ENCODE assay signal across 18 mouse cellular contexts in genomic region chr6:125168086-125168485, GRCm38 (mm10). TPM values are rescaled to one million over a fixed set of nuclear protein-coding genes. Genes with fewer than 3 reads are reported as not detected.
DNase-seq lines count a peak whose midpoint lies in the region; ATAC-seq and TF ChIP-seq lines count a peak whose summit lies in the region.
"Had no signal": no experiment of that assay in that cellular context is flagged by ENCODE, and none has a peak within 500 bp of the region (broad histone marks: within the 10 kb centered on the region; RNA-seq: fewer than 3 reads in every experiment).

No protein-coding gene starts in this region.

- no peak overlapping the region for H3K9ac ChIP-seq in intestine, embryonic 14.5 days (ENCODE audit: low read length)
- H3K9ac ChIP-seq in intestine, embryonic 16.5 days (ENCODE audit: low read depth, low read length): no peak overlapping the region
- H3K9ac ChIP-seq in intestine, embryonic 15.5 days: no peak overlapping the region
- no peak overlapping the region for H3K9ac ChIP-seq in midbrain, embryonic 14.5 days (replicated peaks; ENCODE audit: low read length)
- H3K9ac ChIP-seq: liver, embryonic 14.5 days; midbrain, embryonic 15.5 days had no signal

- H3K36me3 ChIP-seq in intestine, embryonic 14.5 days (ENCODE audit: control insufficient read depth, insufficient read depth, low read length): peaks cover 71% of the 10 kb centered on the region
- peaks cover 21% of the 10 kb centered on the region; the same call in 1 of the 2 replicates for H3K36me3 ChIP-seq in intestine, embryonic 16.5 days (ENCODE audit: control insufficient read depth, insufficient read depth, low read length)
- H3K36me3 ChIP-seq in E14TG2a.4 (ENCODE audit: insufficient read depth, low read length): peaks cover 83% of the 10 kb centered on the region
- peaks cover 45% of the 10 kb centered on the region for H3K36me3 ChIP-seq in intestine, embryonic 15.5 days
- peaks cover 67% of the 10 kb centered on the region for H3K36me3 ChIP-seq in midbrain, embryonic 14.5 days (ENCODE audit: control insufficient read depth, insufficient read depth, low read length)

- TF ChIP-seq CTCF in E14TG2a.4 (conservative IDR thresholded peaks at IDR 0.05; ENCODE audit: low read length): no peak

- WGBS in intestine, embryonic 14.5 days: 93% methylated on average over 14 of the region's 14 CpGs
- WGBS in intestine, embryonic 16.5 days: 91% methylated on average over 14 of the region's 14 CpGs
- 90% methylated on average over 14 of the region's 14 CpGs for whole genome bisulfite sequencing in intestine, embryonic 15.5 days
- WGBS in midbrain, embryonic 14.5 days: 91% methylated on average over 14 of the region's 14 CpGs

- H3K4me3 ChIP-seq in intestine, embryonic 14.5 days (ENCODE audit: low read depth, low read length): no peak overlapping the region
- H3K4me3 ChIP-seq in intestine, embryonic 16.5 days (ENCODE audit: low read length): no peak overlapping the region
- peak overlapping the region; percentile 98 for H3K4me3 ChIP-seq in E14TG2a.4 (replicated peaks; ENCODE audit: low read length)
- H3K4me3 ChIP-seq in intestine, embryonic 15.5 days (replicated peaks): no peak overlapping the region
- no peak overlapping the region for H3K4me3 ChIP-seq in midbrain, embryonic 14.5 days (replicated peaks; ENCODE audit: low read depth, low read length)
- H3K4me3 ChIP-seq: midbrain, embryonic 15.5 days; neural tube, embryonic 13.5 days had no signal

- ATAC-seq in frontal cortex, adult (ENCODE audit: low TSS enrichment): 0 out of 2 replicates have a peak, but pooled peaks have one; percentile 10
- ATAC-seq in intestine, embryonic 14.5 days (replicated peaks; ENCODE audit: low FRiP score, low TSS enrichment, low read depth): no peak
- no peak for ATAC-seq in intestine, embryonic 16.5 days
- no peak for ATAC-seq in intestine, embryonic 15.5 days
- no peak for ATAC-seq in midbrain, embryonic 14.5 days (ENCODE audit: low FRiP score, low TSS enrichment)
- ATAC-seq: inflammation-experienced regulatory T-cells, adult 6 months; midbrain, embryonic 15.5 days; Patski had no signal

- no peak for DNase-seq in frontal cortex, postnatal 14 days (ENCODE audit: low spot score in 2 of 2)
- DNase-seq in intestine, embryonic 14.5 days (ENCODE audit: low spot score): no peak
- DNase-seq in spleen, postnatal 14 days (ENCODE audit: low spot score in 2 of 2): no peak
- no peak for DNase-seq in midbrain, embryonic 14.5 days
- DNase-seq: B cell, adult 2 months; cerebellum, postnatal 36 days; heart, adult 11 months; kidney, postnatal 4 days; thymus, postnatal 25 days had no signal

- no peak overlapping the region for H3K4me2 ChIP-seq in intestine, embryonic 14.5 days (ENCODE audit: low read length)
- no peak overlapping the region for H3K4me2 ChIP-seq in intestine, embryonic 16.5 days (ENCODE audit: low read depth, low read length)
- H3K4me2 ChIP-seq in intestine, embryonic 15.5 days (replicated peaks): 0 out of 2 replicates have a peak overlapping the region, but pooled peaks have one; percentile 63
- no peak overlapping the region for H3K4me2 ChIP-seq in midbrain, embryonic 14.5 days (ENCODE audit: low read length)
- H3K4me2 ChIP-seq: midbrain, embryonic 15.5 days had no signal

- no peaks in the 10 kb centered on the region for H3K27me3 ChIP-seq in intestine, embryonic 14.5 days (replicated peaks; ENCODE audit: control insufficient read depth, insufficient read depth, low read length)
- H3K27me3 ChIP-seq in intestine, embryonic 16.5 days (replicated peaks; ENCODE audit: control insufficient read depth, insufficient read depth, low read length): no peaks in the 10 kb centered on the region
- H3K27me3 ChIP-seq in E14TG2a.4 (ENCODE audit: insufficient read depth, low read length): no peaks in the 10 kb centered on the region
- no peaks in the 10 kb centered on the region for H3K27me3 ChIP-seq in intestine, embryonic 15.5 days (replicated peaks)
- H3K27me3 ChIP-seq in midbrain, embryonic 14.5 days (ENCODE audit: control insufficient read depth, insufficient read depth, low read length): no peaks in the 10 kb centered on the region
- H3K27me3 ChIP-seq: midbrain, embryonic 15.5 days; neural tube, embryonic 13.5 days; Patski had no signal

- H3K9me3 ChIP-seq in intestine, embryonic 14.5 days (ENCODE audit: control insufficient read depth, low read length): no peaks in the 10 kb centered on the region
- H3K9me3 ChIP-seq in intestine, embryonic 16.5 days (ENCODE audit: control insufficient read depth, low read length): no peaks in the 10 kb centered on the region
- H3K9me3 ChIP-seq in E14TG2a.4 (ENCODE audit: low read length): no peaks in the 10 kb centered on the region
- H3K9me3 ChIP-seq in intestine, embryonic 15.5 days: no peaks in the 10 kb centered on the region
- no peaks in the 10 kb centered on the region for H3K9me3 ChIP-seq in midbrain, embryonic 14.5 days (ENCODE audit: control insufficient read depth, low read length)
- H3K9me3 ChIP-seq: midbrain, embryonic 15.5 days; neural tube, embryonic 13.5 days had no signal

- H3K27ac ChIP-seq in intestine, embryonic 14.5 days (ENCODE audit: low read depth): peak overlapping the region; percentile 95; the same call in 1 of the 2 replicates
- no peak overlapping the region for H3K27ac ChIP-seq in intestine, embryonic 16.5 days (ENCODE audit: low read length)
- H3K27ac ChIP-seq in intestine, embryonic 15.5 days: no peak overlapping the region
- H3K27ac ChIP-seq in midbrain, embryonic 14.5 days (replicated peaks; ENCODE audit: low read depth, low read length): no peak overlapping the region

- peaks cover 23% of the 10 kb centered on the region for H3K4me1 ChIP-seq in intestine, embryonic 14.5 days (replicated peaks; ENCODE audit: control insufficient read depth, insufficient read depth, low read length)
- H3K4me1 ChIP-seq in intestine, embryonic 16.5 days (ENCODE audit: control insufficient read depth, insufficient read depth, low read length): peaks cover 25% of the 10 kb centered on the region
- H3K4me1 ChIP-seq in E14TG2a.4 (replicated peaks; ENCODE audit: low read depth, low read length): peaks cover 60% of the 10 kb centered on the region
- peaks cover 32% of the 10 kb centered on the region for H3K4me1 ChIP-seq in intestine, embryonic 15.5 days (replicated peaks)
- peaks cover 27% of the 10 kb centered on the region for H3K4me1 ChIP-seq in midbrain, embryonic 14.5 days (ENCODE audit: control insufficient read depth, insufficient read depth, low read length)

RNA-seq across cellular contexts. Expression of gene Gapdh, which starts 1.8 kb away (rescaled TPM):
- polyA plus RNA-seq in intestine, embryonic 14.5 days (2014; fragmentation: Nextera tagmentation; extraction: Ambion mirVana): 2,406 and 2,408 TPM in 2 replicates
- 2,256 and 2,328 TPM in 2 replicates for polyA plus RNA-seq in intestine, embryonic 16.5 days (2015; fragmentation: Nextera tagmentation; extraction: Ambion mirVana)
- polyA plus RNA-seq in intestine, embryonic 15.5 days (2015; fragmentation: Nextera tagmentation; extraction: Ambion mirVana): 2,230 and 2,316 TPM in 2 replicates
- polyA plus RNA-seq in midbrain, embryonic 14.5 days (2014; fragmentation: Nextera tagmentation; extraction: Ambion mirVana): 1,501 and 1,547 TPM in 2 replicates

RNA-seq across cellular contexts. Expression of gene Iffo1, which starts 23.0 kb away (rescaled TPM):
- 6.7 and 7.6 TPM in 2 replicates for polyA plus RNA-seq in intestine, embryonic 14.5 days (2014; fragmentation: Nextera tagmentation; extraction: Ambion mirVana)
- polyA plus RNA-seq in intestine, embryonic 16.5 days (2015; fragmentation: Nextera tagmentation; extraction: Ambion mirVana): 4.5 and 5.3 TPM in 2 replicates
- 6.9 and 7.2 TPM in 2 replicates for polyA plus RNA-seq in intestine, embryonic 15.5 days (2015; fragmentation: Nextera tagmentation; extraction: Ambion mirVana)
- polyA plus RNA-seq in midbrain, embryonic 14.5 days (2014; fragmentation: Nextera tagmentation; extraction: Ambion mirVana): 15.8 and 18.2 TPM in 2 replicates

RNA-seq across cellular contexts. Expression of gene Ncapd2, which starts 23.4 kb away (rescaled TPM):
- 109 and 129 TPM in 2 replicates for polyA plus RNA-seq in intestine, embryonic 14.5 days (2014; fragmentation: Nextera tagmentation; extraction: Ambion mirVana)
- 67.8 and 78.0 TPM in 2 replicates for polyA plus RNA-seq in intestine, embryonic 16.5 days (2015; fragmentation: Nextera tagmentation; extraction: Ambion mirVana)
- polyA plus RNA-seq in intestine, embryonic 15.5 days (2015; fragmentation: Nextera tagmentation; extraction: Ambion mirVana): 83.3 and 96.9 TPM in 2 replicates
- polyA plus RNA-seq in midbrain, embryonic 14.5 days (2014; fragmentation: Nextera tagmentation; extraction: Ambion mirVana): 40.6 and 50.3 TPM in 2 replicates

RNA-seq across cellular contexts. Expression of gene Mrpl51, which starts 23.5 kb away (rescaled TPM):
- polyA plus RNA-seq in intestine, embryonic 14.5 days (2014; fragmentation: Nextera tagmentation; extraction: Ambion mirVana): 217 and 221 TPM in 2 replicates
- 267 and 284 TPM in 2 replicates for polyA plus RNA-seq in intestine, embryonic 16.5 days (2015; fragmentation: Nextera tagmentation; extraction: Ambion mirVana)
- polyA plus RNA-seq in intestine, embryonic 15.5 days (2015; fragmentation: Nextera tagmentation; extraction: Ambion mirVana): 267 and 273 TPM in 2 replicates
- polyA plus RNA-seq in midbrain, embryonic 14.5 days (2014; fragmentation: Nextera tagmentation; extraction: Ambion mirVana): 128 and 141 TPM in 2 replicates

RNA-seq across cellular contexts. Expression of gene Nop2, which starts 36.4 kb away (rescaled TPM):
- polyA plus RNA-seq in intestine, embryonic 14.5 days (2014; fragmentation: Nextera tagmentation; extraction: Ambion mirVana): 72.1 and 75.2 TPM in 2 replicates
- polyA plus RNA-seq in intestine, embryonic 16.5 days (2015; fragmentation: Nextera tagmentation; extraction: Ambion mirVana): 59.5 and 66.8 TPM in 2 replicates
- 68.1 and 70.3 TPM in 2 replicates for polyA plus RNA-seq in intestine, embryonic 15.5 days (2015; fragmentation: Nextera tagmentation; extraction: Ambion mirVana)
- polyA plus RNA-seq in midbrain, embryonic 14.5 days (2014; fragmentation: Nextera tagmentation; extraction: Ambion mirVana): 42.7 and 46.3 TPM in 2 replicates
